Mouse (Mus musculus): ENCODE results near the gene Ngef. TPM values are rescaled to one million over a fixed set of nuclear protein-coding genes. Genes with fewer than 3 reads are reported as not detected.

Ngef gene
- total RNA-seq, 1 experiment, result 1.2 TPM

- H3K36me3 ChIP-seq (ENCODE audit: control insufficient read depth, insufficient read depth, low read length, poor library complexity, severe bottlenecking), result no peaks in the 10 kb centered on the region
- in situ Hi-C loops (cut with MboI; ENCODE audit: low sequenced_read_pairs in 2 of 2, unreplicated experiment in 2 of 2), result no loop called here
- H3K9me3 ChIP-seq (ENCODE audit: control insufficient read depth, insufficient read depth, low read depth, low read length), result no peaks in the 10 kb centered on the region
Measured at GRCm38 (mm10) chr1:87594261-87594660, 20.6 kb upstream of the Ngef start.

DNA sequence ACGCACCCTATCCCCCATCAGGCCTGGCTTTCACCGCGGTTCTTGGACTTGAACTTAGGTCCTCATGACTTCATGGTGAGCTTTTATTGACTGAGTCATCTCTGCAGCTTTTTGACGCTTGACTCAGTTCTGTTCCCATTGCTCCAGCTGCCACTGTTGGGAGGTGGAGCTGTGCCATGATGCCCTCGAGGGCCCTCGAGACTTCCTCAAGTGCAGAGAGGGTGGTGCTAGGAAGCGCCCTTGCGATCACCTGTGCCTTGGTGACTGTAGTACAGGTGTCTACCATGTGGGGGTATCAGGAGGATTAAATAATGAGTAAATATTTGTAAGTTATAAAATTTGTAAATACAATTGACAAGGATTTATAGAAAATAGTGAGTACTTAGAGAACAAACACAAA, 16.3 kb upstream of the Ngef start:
- Histone ChIP-seq H3K4me3 (ENCODE audit: insufficient read depth in 1 of 2, low read depth in 1 of 2, low read length in 2 of 2, poor library complexity in 1 of 2, severe bottlenecking in 1 of 2) (no peak overlapping the region), H3K9ac (ENCODE audit: insufficient read depth, low read depth, low read length, poor library complexity, severe bottlenecking) (no peak overlapping the region), H3K4me1 (ENCODE audit: control insufficient read depth in 2 of 2, insufficient read depth in 2 of 2, low read length in 2 of 2, poor library complexity in 1 of 2) (no peaks in the 10 kb centered on the region), H3K27ac (ENCODE audit: insufficient read depth, low read depth, low read length, poor library complexity, severe bottlenecking) (no peak overlapping the region), H3K36me3 (ENCODE audit: control insufficient read depth, insufficient read depth, low read length, poor library complexity, severe bottlenecking) (no peaks in the 10 kb centered on the region), H3K9me3 (ENCODE audit: control insufficient read depth, insufficient read depth, low read depth, low read length) (no peaks in the 10 kb centered on the region)
- DNase-seq (ENCODE audit: low read depth, low spot score), result no peak
- TF ChIP-seq ZC3H11A (IDR thresholded peaks at IDR 0.05; ENCODE audit: borderline replicate concordance, low read depth, low read length) (no peak), CHD2 (IDR thresholded peaks at IDR 0.05; ENCODE audit: low read depth, low read length) (no peak), MAFK (IDR thresholded peaks at IDR 0.05; ENCODE audit: insufficient read depth, low read depth, low read length) (no peak), HCFC1 (IDR thresholded peaks at IDR 0.05; ENCODE audit: borderline replicate concordance, insufficient read depth, low read length) (no peak), ZNF384 (IDR thresholded peaks at IDR 0.05; ENCODE audit: low read depth, low read length) (no peak)
- in situ Hi-C loops (cut with MboI; ENCODE audit: low sequenced_read_pairs in 2 of 2, unreplicated experiment in 2 of 2), result no loop called here

More at GRCm38 (mm10) chr1:87594261-87594660, 20.6 kb upstream of the Ngef start:
- Histone ChIP-seq H3K4me1 (ENCODE audit: control insufficient read depth in 2 of 2, insufficient read depth in 2 of 2, low read length in 2 of 2, poor library complexity in 1 of 2) (no peaks in the 10 kb centered on the region), H3K27ac (ENCODE audit: insufficient read depth, low read depth, low read length, poor library complexity, severe bottlenecking) (no peak overlapping the region), H3K9ac (ENCODE audit: insufficient read depth, low read depth, low read length, poor library complexity, severe bottlenecking) (no peak overlapping the region), H3K4me3 (ENCODE audit: insufficient read depth in 1 of 2, low read depth in 1 of 2, low read length in 2 of 2, poor library complexity in 1 of 2, severe bottlenecking in 1 of 2) (no peak overlapping the region)
- TF ChIP-seq MAFK (IDR thresholded peaks at IDR 0.05; ENCODE audit: insufficient read depth, low read depth, low read length) (no peak), ZC3H11A (IDR thresholded peaks at IDR 0.05; ENCODE audit: borderline replicate concordance, low read depth, low read length) (no peak), CHD2 (IDR thresholded peaks at IDR 0.05; ENCODE audit: low read depth, low read length) (no peak), ZNF384 (IDR thresholded peaks at IDR 0.05; ENCODE audit: low read depth, low read length) (no peak), HCFC1 (IDR thresholded peaks at IDR 0.05; ENCODE audit: borderline replicate concordance, insufficient read depth, low read length) (no peak)
- DNase-seq (ENCODE audit: low read depth, low spot score), result no peak

DNA sequence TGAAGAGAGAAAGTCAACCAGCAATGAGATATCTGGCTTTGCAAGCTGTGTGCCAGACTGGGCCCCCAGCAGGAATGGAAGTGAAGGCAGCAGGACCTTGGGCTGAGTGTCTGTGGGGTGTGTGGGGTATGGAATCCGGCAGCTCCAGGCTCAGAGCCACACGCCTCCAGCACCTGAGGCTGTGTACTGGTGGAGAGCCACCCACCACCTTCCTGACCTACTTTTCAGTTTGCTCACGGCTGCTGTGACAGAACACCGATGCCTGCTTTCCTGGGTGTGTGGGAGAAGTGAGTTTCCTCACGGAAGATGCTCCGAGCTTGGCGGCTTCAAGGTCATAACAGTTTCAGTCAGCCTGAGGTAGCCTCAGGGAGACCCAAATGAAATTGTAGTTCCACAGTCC, 15.5 kb upstream of the Ngef start:
- no peak overlapping the region for H3K4me3 ChIP-seq (ENCODE audit: insufficient read depth in 1 of 2, low read depth in 1 of 2, low read length in 2 of 2, poor library complexity in 1 of 2, severe bottlenecking in 1 of 2)
- no peak for DNase-seq (ENCODE audit: low read depth, low spot score)
- H3K4me1 ChIP-seq (ENCODE audit: control insufficient read depth in 2 of 2, insufficient read depth in 2 of 2, low read length in 2 of 2, poor library complexity in 1 of 2), result no peaks in the 10 kb centered on the region
- H3K36me3 ChIP-seq (ENCODE audit: control insufficient read depth, insufficient read depth, low read length, poor library complexity, severe bottlenecking), result no peaks in the 10 kb centered on the region
- no peak overlapping the region for H3K9ac ChIP-seq (ENCODE audit: insufficient read depth, low read depth, low read length, poor library complexity, severe bottlenecking)
- in situ Hi-C loops (cut with MboI; ENCODE audit: low sequenced_read_pairs in 2 of 2, unreplicated experiment in 2 of 2), result no loop called here
- no peak overlapping the region for H3K27ac ChIP-seq (ENCODE audit: insufficient read depth, low read depth, low read length, poor library complexity, severe bottlenecking)
- TF ChIP-seq HCFC1 (IDR thresholded peaks at IDR 0.05; ENCODE audit: borderline replicate concordance, insufficient read depth, low read length) (no peak), CHD2 (IDR thresholded peaks at IDR 0.05; ENCODE audit: low read depth, low read length) (no peak), ZNF384 (IDR thresholded peaks at IDR 0.05; ENCODE audit: low read depth, low read length) (no peak), ZC3H11A (IDR thresholded peaks at IDR 0.05; ENCODE audit: borderline replicate concordance, low read depth, low read length) (no peak), MAFK (IDR thresholded peaks at IDR 0.05; ENCODE audit: insufficient read depth, low read depth, low read length) (no peak)
- no peaks in the 10 kb centered on the region for H3K9me3 ChIP-seq (ENCODE audit: control insufficient read depth, insufficient read depth, low read depth, low read length)

DNA sequence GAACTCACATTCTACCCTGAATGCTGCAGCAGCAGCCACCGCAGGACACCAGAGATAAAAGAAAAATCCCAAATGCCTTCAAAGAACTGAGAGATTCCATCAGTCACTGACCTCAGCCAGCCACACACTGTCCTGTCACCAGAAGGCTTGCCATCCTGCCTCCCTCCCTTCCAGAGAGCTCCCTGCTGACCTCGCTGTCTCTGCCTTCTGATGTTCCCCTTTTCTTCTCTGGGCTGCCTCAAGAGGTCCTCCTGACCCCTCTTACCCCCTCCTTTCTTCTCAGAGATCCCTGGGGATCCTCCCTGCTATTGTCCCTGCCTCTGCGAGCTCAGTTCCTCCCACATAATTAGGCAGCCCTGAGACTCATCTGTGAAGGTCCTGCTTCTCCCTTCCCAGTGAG, 7.2 kb upstream of the Ngef start:
- no peaks in the 10 kb centered on the region for H3K9me3 ChIP-seq (ENCODE audit: control insufficient read depth, insufficient read depth, low read depth, low read length)
- no peaks in the 10 kb centered on the region for H3K4me1 ChIP-seq (ENCODE audit: control insufficient read depth in 2 of 2, insufficient read depth in 2 of 2, low read length in 2 of 2, poor library complexity in 1 of 2)
- H3K9ac ChIP-seq (ENCODE audit: insufficient read depth, low read depth, low read length, poor library complexity, severe bottlenecking), result no peak overlapping the region
- H3K27ac ChIP-seq (ENCODE audit: insufficient read depth, low read depth, low read length, poor library complexity, severe bottlenecking), result no peak overlapping the region
- H3K4me3 ChIP-seq (ENCODE audit: insufficient read depth in 1 of 2, low read depth in 1 of 2, low read length in 2 of 2, poor library complexity in 1 of 2, severe bottlenecking in 1 of 2), result no peak overlapping the region
- no peak for TF ChIP-seq ZNF384 (IDR thresholded peaks at IDR 0.05; ENCODE audit: low read depth, low read length)
- TF ChIP-seq HCFC1 (IDR thresholded peaks at IDR 0.05; ENCODE audit: borderline replicate concordance, insufficient read depth, low read length), result no peak
- no peak for TF ChIP-seq CHD2 (IDR thresholded peaks at IDR 0.05; ENCODE audit: low read depth, low read length)
- no peak for TF ChIP-seq ZC3H11A (IDR thresholded peaks at IDR 0.05; ENCODE audit: borderline replicate concordance, low read depth, low read length)
- no peak for TF ChIP-seq MAFK (IDR thresholded peaks at IDR 0.05; ENCODE audit: insufficient read depth, low read depth, low read length)
- in situ Hi-C loops (cut with MboI; ENCODE audit: low sequenced_read_pairs in 2 of 2, unreplicated experiment in 2 of 2), result no loop called here
- H3K36me3 ChIP-seq (ENCODE audit: control insufficient read depth, insufficient read depth, low read length, poor library complexity, severe bottlenecking), result no peaks in the 10 kb centered on the region
- no peak for DNase-seq (ENCODE audit: low read depth, low spot score)

GRCm38 (mm10) chr1:87578965-87579364, 5.3 kb upstream of the Ngef start:
- TF ChIP-seq HCFC1 (IDR thresholded peaks at IDR 0.05; ENCODE audit: borderline replicate concordance, insufficient read depth, low read length), result no peak
- no peak for TF ChIP-seq CHD2 (IDR thresholded peaks at IDR 0.05; ENCODE audit: low read depth, low read length)
- TF ChIP-seq MAFK (IDR thresholded peaks at IDR 0.05; ENCODE audit: insufficient read depth, low read depth, low read length), result no peak
- no peak for TF ChIP-seq ZC3H11A (IDR thresholded peaks at IDR 0.05; ENCODE audit: borderline replicate concordance, low read depth, low read length)
- TF ChIP-seq ZNF384 (IDR thresholded peaks at IDR 0.05; ENCODE audit: low read depth, low read length), result no peak
- DNase-seq (ENCODE audit: low read depth, low spot score), result no peak
- no peak overlapping the region for H3K27ac ChIP-seq (ENCODE audit: insufficient read depth, low read depth, low read length, poor library complexity, severe bottlenecking)
- H3K4me3 ChIP-seq (ENCODE audit: insufficient read depth in 1 of 2, low read depth in 1 of 2, low read length in 2 of 2, poor library complexity in 1 of 2, severe bottlenecking in 1 of 2), result no peak overlapping the region
- no peak overlapping the region for H3K9ac ChIP-seq (ENCODE audit: insufficient read depth, low read depth, low read length, poor library complexity, severe bottlenecking)
- no peaks in the 10 kb centered on the region for H3K36me3 ChIP-seq (ENCODE audit: control insufficient read depth, insufficient read depth, low read length, poor library complexity, severe bottlenecking)
- no peaks in the 10 kb centered on the region for H3K9me3 ChIP-seq (ENCODE audit: control insufficient read depth, insufficient read depth, low read depth, low read length)
- in situ Hi-C loops (cut with MboI; ENCODE audit: low sequenced_read_pairs in 2 of 2, unreplicated experiment in 2 of 2), result no loop called here
- no peaks in the 10 kb centered on the region for H3K4me1 ChIP-seq (ENCODE audit: control insufficient read depth in 2 of 2, insufficient read depth in 2 of 2, low read length in 2 of 2, poor library complexity in 1 of 2)
